Mouse (Mus musculus) kidney, embryonic 14.5 days (tissue): ENCODE results near the gene Nus1. TPM values are rescaled to one million over a fixed set of nuclear protein-coding genes. Genes with fewer than 3 reads are reported as not detected.

ENCODE experiments used
- polyA plus RNA-seq: library from polyadenylated mRNA; unstranded; fragments of >200 nt; fragmentation: Nextera tagmentation; extraction: Ambion mirVana; gene quantifications from 2 replicates; pipeline ENCODE4 v1.2.1, GENCODE M21; 2014

The Nus1 gene
- polyA plus RNA-seq, 1 experiment from 2014 or later, result 18.5 TPM

Other genes starting within 250 kb of the Nus1 start
- gene Ros1, start 222.3 kb upstream of the Nus1 start, polyA plus RNA-seq, result 3.7 and 4.9 TPM in 2 replicates
- 18.9 and 26.5 TPM in 2 replicates for gene Dcbld1, start 183.9 kb upstream of the Nus1 start, polyA plus RNA-seq
- not detected in 2 replicates for gene Gm26741, start 58.8 kb upstream of the Nus1 start, polyA plus RNA-seq
- 10.4 and 19.0 TPM in 2 replicates for gene Gopc, start 35.4 kb upstream of the Nus1 start, polyA plus RNA-seq
- gene Nepn, start 28.6 kb upstream of the Nus1 start, polyA plus RNA-seq, result not detected in 2 replicates